Mouse (Mus musculus): ENCODE results near the gene Nudc. TPM values are rescaled to one million over a fixed set of nuclear protein-coding genes. Genes with fewer than 3 reads are reported as not detected.
A peak's percentile ranks its signal among the peaks of the same experiment; 100 is the strongest.
"Not testable (repeated sequence)": the region's sequence is repeated elsewhere in the genome, so short reads cannot be mapped to it uniquely, and the experiment has no call there.

The Nudc gene
- polyA plus RNA-seq, 1 experiment from 2014 or later = 313 TPM

DNA sequence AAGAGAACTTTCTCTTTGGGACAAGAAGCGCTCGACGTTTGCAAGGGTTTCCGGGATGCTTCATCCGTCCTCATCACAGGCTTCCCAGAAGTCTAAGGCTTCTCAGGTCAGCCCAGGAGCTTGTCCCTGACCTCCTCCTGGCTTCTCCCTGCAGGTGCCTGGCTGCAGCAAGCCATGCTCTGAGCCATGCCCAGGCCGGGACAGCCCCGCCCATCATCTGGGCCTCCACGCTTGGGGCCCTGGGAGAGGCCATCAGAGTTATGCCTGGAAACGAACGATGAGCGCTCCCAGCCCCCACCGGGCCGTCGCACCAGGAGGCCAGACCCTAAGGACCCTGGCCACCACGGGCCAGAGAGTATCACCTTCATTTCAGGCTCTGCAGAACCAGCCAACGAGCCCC is 18.0 kb downstream of the Nudc start:
- H3K4me3 ChIP-seq = no peak overlapping the region
- H3K9me3 ChIP-seq = no peaks in the 10 kb centered on the region
- peaks cover 42% of the 10 kb centered on the region for H3K36me3 ChIP-seq
- H3K4me1 ChIP-seq = no peaks in the 10 kb centered on the region
- no peak overlapping the region for H3K4me2 ChIP-seq
- H3K9ac ChIP-seq = no peak overlapping the region
- 66% methylated on average over 16 of the region's 16 CpGs for WGBS
- no peak for ATAC-seq (ENCODE audit: borderline replicate concordance, extremely low read depth, low FRiP score, low TSS enrichment)
- no peak overlapping the region for H3K27ac ChIP-seq
- no peaks in the 10 kb centered on the region for H3K27me3 ChIP-seq

DNA sequence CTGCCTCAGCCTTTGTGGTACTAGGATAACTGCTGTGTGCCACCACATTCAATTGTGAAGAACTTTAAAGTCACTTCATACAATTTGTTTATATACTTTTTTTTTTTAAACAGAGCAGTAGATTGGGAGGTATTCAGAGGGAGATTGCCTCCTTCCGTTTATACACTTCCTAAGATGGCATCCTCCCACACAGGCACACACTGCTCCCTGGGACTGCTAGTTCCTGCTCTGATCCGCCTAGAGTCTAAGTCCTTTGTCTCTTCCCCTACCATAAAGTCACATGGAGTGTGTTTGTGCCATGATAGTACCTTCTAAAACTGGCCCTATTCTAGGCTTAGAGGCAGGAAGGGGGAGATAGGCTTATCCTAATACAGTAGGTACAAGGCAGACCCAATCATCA is 24.3 kb downstream of the Nudc start:
- ATAC-seq (ENCODE audit: borderline replicate concordance, extremely low read depth, low FRiP score, low TSS enrichment) = no peak
- Histone ChIP-seq H3K4me1 (peaks cover 4% of the 10 kb centered on the region; the same call in 1 of the 2 replicates), H3K27ac (no peak overlapping the region), H3K36me3 (no peaks in the 10 kb centered on the region), H3K9ac (no peak overlapping the region), H3K4me3 (no peak overlapping the region), H3K27me3 (peaks cover 34% of the 10 kb centered on the region), H3K9me3 (no peaks in the 10 kb centered on the region), H3K4me2 (no peak overlapping the region)
- 42% methylated on average over 2 of the region's 2 CpGs for WGBS

DNA sequence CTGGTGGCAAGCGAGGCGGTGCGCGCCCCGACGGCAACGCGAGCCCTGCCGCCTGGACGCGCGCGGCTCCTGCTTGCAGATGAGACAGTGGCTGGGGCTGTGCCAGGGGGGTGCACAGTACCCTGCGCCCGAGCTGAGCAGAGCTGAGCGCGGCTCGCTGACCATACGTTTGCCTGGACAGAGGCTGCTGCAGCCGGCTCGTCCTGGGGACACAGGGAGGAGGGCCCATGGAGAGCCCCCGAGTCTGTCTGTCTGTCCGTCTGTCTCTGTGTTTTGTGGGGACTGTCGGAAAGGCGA is 26.5 kb downstream of the Nudc start:
- no peaks in the 10 kb centered on the region for H3K9me3 ChIP-seq
- WGBS = 3% methylated on average over 25 of the region's 25 CpGs

GRCm38 (mm10) chr4:133518601-133519368 is 27.0 kb downstream of the Nudc start, which contains the start of gene Kdf1:
Gene Kdf1 (plus strand): TSS chr4:133518963.
- Histone ChIP-seq H3K4me3 (peak within 1 kb of the TSS; percentile 54), H3K4me1 (peaks cover 4% of the 10 kb centered on the region; the same call in 1 of the 2 replicates), H3K9me3 (no peaks in the 10 kb centered on the region), H3K27ac (peak within 1 kb of the TSS; percentile 25; the same call in 1 of the 2 replicates), H3K9ac (peak within 1 kb of the TSS; percentile 52), H3K36me3 (no peaks in the 10 kb centered on the region), H3K27me3 (peaks cover 34% of the 10 kb centered on the region), H3K4me2 (peak within 1 kb of the TSS; percentile 52)
- peak; percentile 86 for ATAC-seq (ENCODE audit: borderline replicate concordance, extremely low read depth, low FRiP score, low TSS enrichment)
- 5% methylated on average over 55 of the region's 69 CpGs for WGBS

More for the DNA sequence above, 26.5 kb downstream of the Nudc start:
- H3K27me3 ChIP-seq = peaks cover 34% of the 10 kb centered on the region
- peak overlapping the region; percentile 52 for H3K4me2 ChIP-seq
- H3K4me1 ChIP-seq = peaks cover 4% of the 10 kb centered on the region; the same call in 1 of the 2 replicates
- H3K27ac ChIP-seq = no peak overlapping the region
- H3K4me3 ChIP-seq = peak overlapping the region; percentile 54
- peak; percentile 53; the same call in 1 of the 2 replicates for ATAC-seq (ENCODE audit: borderline replicate concordance, extremely low read depth, low FRiP score, low TSS enrichment)
- no peaks in the 10 kb centered on the region for H3K36me3 ChIP-seq
- peak overlapping the region; percentile 52 for H3K9ac ChIP-seq

- H3K27ac ChIP-seq = no peak overlapping the region
- no peak overlapping the region for H3K4me2 ChIP-seq
- ATAC-seq (ENCODE audit: borderline replicate concordance, extremely low read depth, low FRiP score, low TSS enrichment) = no peak; the same call in 1 of the 2 replicates
- H3K4me1 ChIP-seq = no peaks in the 10 kb centered on the region
- 10% methylated on average over 8 of the region's 8 CpGs for WGBS
- H3K4me3 ChIP-seq = no peak overlapping the region
- H3K9me3 ChIP-seq = no peaks in the 10 kb centered on the region
- peaks cover 3% of the 10 kb centered on the region; the same call in 1 of the 2 replicates for H3K27me3 ChIP-seq
- no peak overlapping the region for H3K9ac ChIP-seq
- no peaks in the 10 kb centered on the region for H3K36me3 ChIP-seq
These were observed 32.8 kb downstream of the Nudc start for GRCm38 (mm10) chr4:133512972-133513371.

DNA sequence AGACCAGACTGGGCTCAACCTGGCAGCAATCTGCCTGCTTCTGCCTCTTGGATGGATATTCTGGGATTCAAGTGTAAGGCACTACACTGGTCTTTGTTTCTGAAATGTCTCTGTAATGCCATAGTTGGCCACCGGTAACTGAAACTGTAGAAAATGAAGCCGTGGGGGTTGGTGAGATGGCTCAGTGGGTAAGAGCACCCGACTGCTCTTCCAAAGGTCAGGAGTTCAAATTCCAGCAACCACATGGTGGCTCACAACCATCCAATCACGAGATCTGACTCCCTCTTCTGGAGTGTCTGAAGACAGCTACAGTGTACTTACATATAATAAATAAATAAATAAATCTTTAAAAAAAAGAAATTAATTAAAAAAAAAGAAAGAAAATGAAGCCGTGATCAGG is 33.3 kb downstream of the Nudc start:
- WGBS = 42% methylated on average over 5 of the region's 5 CpGs
- not testable (repeated sequence) for H3K36me3 ChIP-seq; H3K4me3 ChIP-seq; H3K4me2 ChIP-seq; H3K27me3 ChIP-seq; H3K9me3 ChIP-seq; ATAC-seq (ENCODE audit: borderline replicate concordance, extremely low read depth, low FRiP score, low TSS enrichment); H3K27ac ChIP-seq; H3K4me1 ChIP-seq; H3K9ac ChIP-seq

GRCm38 (mm10) chr4:133511050-133511449 is 34.7 kb downstream of the Nudc start:
- H3K4me3 ChIP-seq = no peak overlapping the region
- H3K36me3 ChIP-seq = no peaks in the 10 kb centered on the region
- no peaks in the 10 kb centered on the region for H3K9me3 ChIP-seq
- no peak overlapping the region for H3K9ac ChIP-seq
- H3K4me2 ChIP-seq = no peak overlapping the region
- 75% methylated on average over 5 of the region's 5 CpGs for WGBS
- no peaks in the 10 kb centered on the region for H3K4me1 ChIP-seq
- no peak overlapping the region for H3K27ac ChIP-seq
- no peak for ATAC-seq (ENCODE audit: borderline replicate concordance, extremely low read depth, low FRiP score, low TSS enrichment)
- H3K27me3 ChIP-seq = peaks cover 16% of the 10 kb centered on the region

- no peak overlapping the region for H3K9ac ChIP-seq
- H3K27ac ChIP-seq = no peak overlapping the region
- H3K4me2 ChIP-seq = no peak overlapping the region
- WGBS = 75% methylated on average over 7 of the region's 7 CpGs
- no peak overlapping the region for H3K4me3 ChIP-seq
- H3K36me3 ChIP-seq = no peaks in the 10 kb centered on the region
- H3K9me3 ChIP-seq = no peaks in the 10 kb centered on the region
- no peaks in the 10 kb centered on the region for H3K4me1 ChIP-seq
- no peak for ATAC-seq (ENCODE audit: borderline replicate concordance, extremely low read depth, low FRiP score, low TSS enrichment)
- H3K27me3 ChIP-seq = peaks cover 30% of the 10 kb centered on the region
These were observed 36.8 kb downstream of the Nudc start for GRCm38 (mm10) chr4:133508990-133509389.

DNA sequence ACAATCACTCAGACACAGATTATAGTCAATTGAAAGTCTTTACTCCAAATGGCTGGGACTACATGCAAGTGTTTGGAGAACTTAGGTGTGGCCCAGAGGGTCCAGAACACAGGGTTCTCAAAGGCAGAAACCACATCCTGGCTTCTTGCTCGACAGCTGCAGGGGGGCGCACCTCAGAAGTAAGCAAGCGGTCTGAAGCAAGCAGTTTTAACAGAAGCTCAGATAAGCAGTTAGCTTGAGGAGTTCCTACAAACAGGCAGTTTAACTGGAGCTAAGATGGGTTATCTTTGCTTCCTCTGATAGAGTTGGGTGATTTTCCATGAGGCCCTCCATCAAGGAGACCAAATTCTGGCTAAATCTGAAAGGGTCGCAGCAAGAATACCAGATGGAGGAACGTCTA is 39.2 kb downstream of the Nudc start:
- no peaks in the 10 kb centered on the region for H3K36me3 ChIP-seq
- no peaks in the 10 kb centered on the region for H3K9me3 ChIP-seq
- no peaks in the 10 kb centered on the region for H3K4me1 ChIP-seq
- 59% methylated on average over 5 of the region's 5 CpGs for WGBS
- H3K27me3 ChIP-seq = peaks cover 48% of the 10 kb centered on the region
- no peak overlapping the region for H3K4me2 ChIP-seq
- no peak overlapping the region for H3K9ac ChIP-seq
- no peak for ATAC-seq (ENCODE audit: borderline replicate concordance, extremely low read depth, low FRiP score, low TSS enrichment)
- H3K27ac ChIP-seq = no peak overlapping the region
- no peak overlapping the region for H3K4me3 ChIP-seq

- Histone ChIP-seq H3K4me2 (no peak overlapping the region), H3K9me3 (no peaks in the 10 kb centered on the region), H3K27me3 (peaks cover 64% of the 10 kb centered on the region), H3K4me1 (no peaks in the 10 kb centered on the region), H3K27ac (no peak overlapping the region), H3K36me3 (no peaks in the 10 kb centered on the region), H3K9ac (no peak overlapping the region), H3K4me3 (no peak overlapping the region)
- WGBS = 56% methylated on average over 9 of the region's 9 CpGs
- no peak for ATAC-seq (ENCODE audit: borderline replicate concordance, extremely low read depth, low FRiP score, low TSS enrichment)
These were observed 40.9 kb downstream of the Nudc start for GRCm38 (mm10) chr4:133504755-133505485.

DNA sequence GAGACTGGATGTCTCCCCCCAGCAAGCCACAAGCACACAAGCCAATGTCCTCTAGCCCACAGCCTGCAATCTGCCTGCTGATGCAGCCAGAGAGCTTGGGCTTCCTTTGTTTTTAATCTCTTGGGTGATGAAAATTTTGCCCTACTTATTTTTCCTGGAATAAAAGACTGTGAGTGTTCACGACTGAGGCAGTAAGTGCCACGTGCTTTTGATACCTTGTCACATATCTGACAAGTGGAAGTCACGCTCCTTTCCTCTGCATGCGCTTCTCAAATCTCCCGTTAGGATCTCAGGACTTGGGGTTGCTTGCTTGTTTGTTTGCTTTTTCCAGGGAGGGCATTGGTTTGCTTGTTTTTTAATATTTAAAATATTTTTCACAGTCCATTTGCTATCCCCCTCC is 41.5 kb downstream of the Nudc start:
- Histone ChIP-seq H3K9me3 (no peaks in the 10 kb centered on the region), H3K27ac (no peak overlapping the region), H3K27me3 (peaks cover 70% of the 10 kb centered on the region), H3K4me2 (no peak overlapping the region), H3K36me3 (no peaks in the 10 kb centered on the region), H3K9ac (no peak overlapping the region), H3K4me3 (no peak overlapping the region), H3K4me1 (0 out of 2 replicates have a peak, but pooled peaks cover 1% of the 10 kb centered on the region)
- ATAC-seq (ENCODE audit: borderline replicate concordance, extremely low read depth, low FRiP score, low TSS enrichment) = no peak
- 35% methylated on average over 5 of the region's 5 CpGs for WGBS

- no peak overlapping the region for H3K27ac ChIP-seq
- 48% methylated on average over 7 of the region's 7 CpGs for WGBS
- H3K9me3 ChIP-seq = no peaks in the 10 kb centered on the region
- peaks cover 18% of the 10 kb centered on the region for H3K4me1 ChIP-seq
- no peak overlapping the region for H3K4me3 ChIP-seq
- H3K9ac ChIP-seq = no peak overlapping the region
- H3K4me2 ChIP-seq = no peak overlapping the region
- peaks cover 87% of the 10 kb centered on the region for H3K27me3 ChIP-seq
- no peak for ATAC-seq (ENCODE audit: borderline replicate concordance, extremely low read depth, low FRiP score, low TSS enrichment)
- no peaks in the 10 kb centered on the region for H3K36me3 ChIP-seq
These were observed 44.3 kb downstream of the Nudc start for GRCm38 (mm10) chr4:133501514-133501913.
